Mouse (Mus musculus) lung, postnatal 10 days (tissue): ENCODE measurements around the gene Npat.
A peak's percentile ranks its signal among the peaks of the same experiment; 100 is the strongest.

Experiments
- DNase-seq: peaks from one replicate; pipeline ENCODE4 v3.0.0; 2021

Gene Npat

GRCm38 (mm10) chr9:53609968-53610781, 73.3 kb downstream of the Npat start, which contains the start of gene Acat1:
TSS of gene Acat1 (minus strand) at chr9:53610382.
- DNase-seq: peak; percentile 97

GRCm38 (mm10) chr9:53614286-53614685, 77.4 kb downstream of the Npat start:
- DNase-seq: no peak

- no peak for DNase-seq
Measured at GRCm38 (mm10) chr9:53615246-53615645, 78.4 kb downstream of the Npat start.
